Mouse (Mus musculus) c-Kit-positive CD71-negative TER-119-negative erythroid progenitor cells, embryonic 14.5 days (primary cell): ENCODE data around the gene Cilp.

ENCODE experiments used
- DNase-seq: peaks from one replicate; pipeline ENCODE4 v3.0.0-alpha.2; 2013; ENCODE audit warnings: low read depth

Cilp gene

GRCm38 (mm10) chr9:65294716-65295378 lies 29.9 kb downstream of the Cilp start:
- no peak for DNase-seq

- DNase-seq = no peak
Measured at GRCm38 (mm10) chr9:65297056-65297455, 32.1 kb downstream of the Cilp start.

- no peak for DNase-seq
Measured at GRCm38 (mm10) chr9:65298761-65299160, 33.8 kb downstream of the Cilp start.

DNA sequence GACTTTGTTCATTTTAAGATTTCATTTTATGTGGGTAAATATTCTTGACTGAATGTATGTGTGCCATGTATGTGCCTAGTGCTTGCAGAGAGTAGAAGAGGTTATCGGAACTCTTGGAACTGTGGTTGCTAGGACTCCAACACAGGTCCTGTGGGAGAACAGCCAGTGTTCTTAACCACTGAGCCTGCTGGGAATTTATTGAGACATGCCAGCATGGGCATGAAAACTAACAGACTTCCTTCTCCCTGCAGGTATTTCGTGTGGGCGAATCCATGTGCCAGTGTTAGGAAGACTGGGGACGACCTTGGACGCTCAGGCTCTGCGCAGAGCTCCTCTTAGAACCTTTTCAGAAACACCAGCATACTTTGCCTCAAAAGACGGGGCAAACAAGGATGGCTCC lies 34.7 kb downstream of the Cilp start:
- no peak for DNase-seq

DNA sequence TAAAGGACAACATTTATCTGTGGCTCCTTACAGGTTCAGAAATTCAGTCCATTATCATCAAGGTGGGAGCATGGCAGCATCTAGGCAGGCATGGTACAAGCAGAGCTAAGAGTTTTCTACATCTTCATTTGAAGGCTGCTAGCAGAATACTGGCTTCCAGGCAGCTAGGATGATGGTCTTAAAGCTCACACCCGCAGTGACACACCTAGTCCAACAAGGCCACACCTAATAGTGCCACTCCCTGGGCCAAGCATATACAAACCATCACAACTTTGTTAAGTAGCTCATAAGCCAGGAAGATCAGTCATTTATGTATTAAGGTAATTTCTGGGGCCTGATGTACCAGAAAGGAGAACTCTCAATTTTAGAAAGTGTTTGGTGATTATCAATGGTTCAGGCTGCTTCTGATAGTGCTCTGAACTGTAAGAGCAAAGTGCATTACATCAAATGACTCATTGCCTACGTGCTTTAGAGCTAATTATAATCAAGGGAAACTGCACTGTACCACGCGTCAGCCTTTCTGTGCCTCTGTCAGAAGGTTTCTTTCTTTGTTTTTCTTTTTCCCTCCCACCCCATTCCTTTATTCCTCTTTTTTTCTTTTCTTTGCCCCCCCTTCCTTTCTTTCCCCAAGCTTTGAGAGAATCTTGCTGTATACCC lies 37.5 kb downstream of the Cilp start:
- no peak for DNase-seq

DNA sequence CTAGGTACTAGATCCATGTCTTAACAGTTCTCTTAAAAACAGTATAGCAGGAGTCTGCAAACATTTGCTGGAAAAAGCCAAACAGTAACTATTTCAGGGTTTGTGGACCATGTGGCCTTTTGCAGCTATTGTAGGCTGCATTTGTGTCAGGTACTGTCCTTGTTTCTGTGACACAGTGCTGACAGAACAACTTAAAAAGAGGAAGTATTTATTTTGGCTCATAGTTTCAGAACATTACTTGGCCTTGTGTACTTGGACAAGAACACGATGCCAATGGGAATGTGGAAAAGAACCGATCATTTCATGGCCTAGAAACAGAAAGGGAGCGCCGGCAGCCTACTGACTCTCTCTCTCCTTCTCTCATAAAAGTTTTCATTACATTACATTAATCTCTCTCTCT lies 38.6 kb downstream of the Cilp start:
- no peak for DNase-seq

- no peak for DNase-seq
Measured at GRCm38 (mm10) chr9:65304300-65304699, 39.3 kb downstream of the Cilp start.

DNA sequence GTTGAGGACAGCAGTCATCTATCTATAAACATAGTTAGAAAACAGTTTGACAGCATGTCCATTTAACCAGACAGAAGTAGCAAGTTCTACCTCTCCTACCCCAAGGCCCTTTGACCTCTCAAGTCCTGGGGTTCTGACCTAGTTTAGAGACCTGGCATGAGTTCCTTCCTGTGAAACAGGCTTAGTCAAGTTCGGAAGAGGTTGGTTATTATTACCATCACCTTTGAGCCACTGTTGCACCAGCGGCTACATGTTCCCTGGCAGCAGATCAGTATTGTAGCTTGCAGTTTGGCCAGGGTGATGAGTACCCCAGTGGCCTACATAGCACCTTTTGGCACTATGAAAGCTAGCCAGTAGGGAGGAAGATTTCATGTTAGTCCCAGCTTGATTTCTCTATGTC lies 41.7 kb downstream of the Cilp start:
- DNase-seq = no peak

- no peak for DNase-seq
Measured at GRCm38 (mm10) chr9:65308011-65308410, 43.0 kb downstream of the Cilp start.

- DNase-seq = no peak
Measured at GRCm38 (mm10) chr9:65312669-65313357, 47.8 kb downstream of the Cilp start.

GRCm38 (mm10) chr9:65313846-65314245 lies 48.9 kb downstream of the Cilp start:
- no peak for DNase-seq

- no peak for DNase-seq
Measured at GRCm38 (mm10) chr9:65322255-65322900, 57.4 kb downstream of the Cilp start.

- no peak for DNase-seq
Measured at GRCm38 (mm10) chr9:65325971-65326370, 61.0 kb downstream of the Cilp start.

DNA sequence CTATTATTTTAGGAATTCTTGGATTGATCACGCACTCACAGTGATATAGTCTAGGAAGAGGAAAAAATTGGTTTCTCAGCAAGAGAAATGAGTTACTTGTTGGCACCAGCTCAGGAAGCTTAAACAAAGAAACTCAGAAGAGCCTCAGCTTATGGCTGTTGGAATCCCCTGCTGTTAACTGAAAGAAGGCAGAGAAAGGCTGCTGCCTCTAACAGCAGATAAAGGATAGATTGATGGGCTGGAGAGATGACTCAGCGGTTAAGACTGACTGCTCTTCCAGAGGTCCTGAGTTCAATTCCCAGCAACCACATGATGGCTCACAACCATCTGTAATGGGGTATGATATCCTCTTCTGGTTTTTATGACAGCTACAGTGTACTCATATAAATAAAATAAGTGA lies 62.4 kb downstream of the Cilp start:
- no peak for DNase-seq
